Mouse (Mus musculus): ENCODE data around the gene Rgs7.

DNA sequence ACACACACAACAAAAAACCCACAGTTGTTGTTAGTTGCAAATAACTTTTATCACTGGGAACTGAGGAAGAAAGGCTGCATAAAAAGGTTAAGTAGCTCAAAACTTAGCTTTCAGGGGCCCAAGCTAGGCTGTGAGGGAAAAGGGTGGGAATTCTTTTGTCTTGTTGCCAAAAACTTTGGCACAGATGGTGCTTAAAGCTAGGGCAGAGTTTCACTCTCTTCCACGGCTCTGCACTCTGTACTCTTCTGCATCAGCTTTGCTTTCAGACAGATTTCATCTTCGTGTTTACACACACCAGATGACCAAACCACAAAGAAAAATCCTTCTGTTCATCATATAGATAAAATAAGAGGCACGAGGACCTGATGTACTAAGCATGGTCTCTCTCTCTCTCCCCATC is 237.6 kb downstream of the Rgs7 start:
- TF ChIP-seq POLR2A (IDR thresholded peaks at IDR 0.05; ENCODE audit: low read depth, low read length), result no peak
- TF ChIP-seq CTCF (conservative IDR thresholded peaks at IDR 0.05; ENCODE audit: insufficient read depth, insufficient read length, low read depth, low read length), result no peak
